Mouse (Mus musculus): ENCODE data around the gene Ezh1. TPM values are rescaled to one million over a fixed set of nuclear protein-coding genes. Genes with fewer than 3 reads are reported as not detected.

The Ezh1 gene
- polyA plus RNA-seq, 1 experiment from 2014 or later = 18.6 TPM

DNA sequence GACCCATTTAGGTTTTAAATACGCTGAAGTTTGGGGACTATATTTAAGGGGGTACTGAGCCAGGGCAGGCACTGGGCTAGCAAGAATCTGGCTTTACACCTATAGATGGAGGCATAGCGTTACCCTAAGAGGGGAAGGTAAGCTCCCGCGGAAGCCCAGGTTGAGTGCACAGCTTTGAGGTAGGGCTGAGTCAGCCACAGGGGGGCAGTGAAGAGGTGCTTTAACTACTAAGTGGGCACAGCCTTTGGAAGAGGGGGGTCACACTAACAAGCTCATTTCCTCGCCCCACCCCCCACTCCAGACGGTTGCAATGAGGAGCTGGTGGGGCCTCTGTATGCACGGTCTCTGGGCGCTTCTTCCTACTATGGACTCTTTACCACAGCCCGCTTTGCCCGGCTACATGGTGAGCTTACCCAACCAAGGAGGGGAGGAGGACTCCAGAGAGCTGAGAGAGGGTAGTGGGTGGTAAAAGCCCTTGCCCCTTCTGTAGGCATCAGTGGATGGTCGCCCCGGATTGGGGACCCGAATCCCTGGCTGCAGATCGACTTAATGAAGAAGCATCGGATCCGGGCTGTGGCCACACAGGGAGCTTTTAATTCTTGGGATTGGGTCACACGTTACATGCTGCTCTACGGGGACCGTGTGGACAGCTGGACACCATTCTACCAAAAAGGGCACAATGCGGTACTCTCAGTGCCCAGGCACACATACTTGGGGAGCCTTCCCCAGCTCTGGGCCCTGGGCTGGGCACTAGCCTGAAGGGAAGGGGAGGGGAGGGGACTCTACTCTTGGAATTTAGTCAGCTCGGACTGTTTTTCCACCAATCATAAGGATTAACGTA lies 49.1 kb downstream of the Ezh1 start:
- peak; percentile 71 for DNase-seq (ENCODE audit: low spot score)
- Histone ChIP-seq H3K27me3 (ENCODE audit: insufficient read depth, low read length) (no peaks in the 10 kb centered on the region), H3K27ac (no peak overlapping the region), H3K36me3 (ENCODE audit: insufficient read depth, low read length) (no peaks in the 10 kb centered on the region), H3K9ac (ENCODE audit: low read depth, low read length) (no peak overlapping the region), H3K4me3 (replicated peaks; ENCODE audit: low read depth, low read length) (peak overlapping the region; percentile 18; the same call in 1 of the 2 replicates), H3K4me2 (ENCODE audit: low read length) (peak overlapping the region; percentile 65), H3K9me3 (replicated peaks; ENCODE audit: low read length) (no peaks in the 10 kb centered on the region), H3K4me1 (replicated peaks; ENCODE audit: insufficient read depth, low read length) (peaks cover 19% of the 10 kb centered on the region)
- no peak for ATAC-seq (replicated peaks; ENCODE audit: low FRiP score, low read depth)
- 40% methylated on average over 22 of the region's 22 CpGs for WGBS
- TF ChIP-seq CTCF (IDR thresholded peaks at IDR 0.05; ENCODE audit: low read depth) = peak; percentile 70

DNA sequence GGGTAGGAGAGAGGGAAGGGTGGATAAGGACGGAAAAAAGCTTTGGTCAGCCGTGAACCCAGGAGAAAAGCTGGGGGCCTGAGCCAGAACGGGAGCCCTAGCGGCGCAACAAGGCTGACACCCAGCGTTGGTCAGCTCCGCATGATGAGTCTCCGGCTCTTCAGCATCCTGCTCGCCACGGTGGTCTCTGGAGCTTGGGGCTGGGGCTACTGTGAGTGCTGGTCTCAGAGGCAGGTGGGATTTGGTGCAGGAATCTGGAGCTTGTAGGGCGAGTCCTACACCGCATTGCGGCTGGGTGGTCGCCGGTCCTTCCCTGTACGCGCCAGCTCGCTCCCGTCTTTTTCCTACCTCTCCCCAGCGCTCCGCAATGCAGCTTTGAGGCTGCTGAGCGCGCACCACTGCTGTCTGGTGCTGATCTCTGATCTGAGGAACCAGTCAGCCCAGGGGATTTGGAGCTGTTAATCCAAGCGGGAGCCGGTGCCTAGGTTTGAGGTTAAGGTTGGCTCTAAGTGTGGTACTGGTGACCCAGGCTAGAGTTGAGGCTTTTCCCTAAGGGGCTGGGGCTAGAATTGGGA lies 50.1 kb downstream of the Ezh1 start:
- ATAC-seq (replicated peaks; ENCODE audit: low FRiP score, low read depth) (no peak), DNase-seq (ENCODE audit: low spot score) (peak; percentile 76)
- no peak overlapping the region for H3K9ac ChIP-seq (ENCODE audit: low read depth, low read length)
- H3K4me3 ChIP-seq (replicated peaks; ENCODE audit: low read depth, low read length) = peak overlapping the region; percentile 18
- no peaks in the 10 kb centered on the region for H3K27me3 ChIP-seq (ENCODE audit: insufficient read depth, low read length)
- H3K36me3 ChIP-seq (ENCODE audit: insufficient read depth, low read length) = no peaks in the 10 kb centered on the region
- TF ChIP-seq CTCF (IDR thresholded peaks at IDR 0.05; ENCODE audit: low read depth) = peak; percentile 55
- no peak overlapping the region for H3K27ac ChIP-seq
- H3K4me2 ChIP-seq (ENCODE audit: low read length) = peak overlapping the region; percentile 65
- peaks cover 20% of the 10 kb centered on the region for H3K4me1 ChIP-seq (replicated peaks; ENCODE audit: insufficient read depth, low read length)
- H3K9me3 ChIP-seq (replicated peaks; ENCODE audit: low read length) = no peaks in the 10 kb centered on the region
- WGBS = under 1% methylated on average over 25 of the region's 25 CpGs

DNA sequence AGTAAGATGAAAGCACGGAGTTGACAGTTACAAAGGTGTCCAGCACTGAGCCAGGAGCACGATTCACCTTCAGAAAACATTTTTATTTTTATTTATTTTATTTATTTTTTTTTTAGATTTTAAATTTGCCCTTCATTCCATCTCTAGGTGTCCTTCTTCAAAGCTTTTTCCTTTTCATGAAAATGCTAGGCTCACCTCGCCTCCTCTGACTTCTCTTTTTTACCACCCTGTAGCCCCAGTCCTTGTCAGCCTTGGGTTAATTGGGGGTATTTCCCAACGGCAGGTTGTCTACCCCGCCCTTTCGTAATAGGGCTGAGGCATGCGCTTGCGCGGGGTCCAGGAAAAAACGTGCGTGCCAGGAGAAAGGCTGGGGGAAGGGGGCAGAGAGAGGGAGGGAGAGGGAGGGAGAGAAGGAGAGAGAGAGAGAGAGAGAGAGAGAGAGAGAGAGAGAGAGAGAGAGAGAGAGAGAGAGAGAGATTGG lies 50.6 kb downstream of the Ezh1 start:
- Histone ChIP-seq H3K36me3 (ENCODE audit: insufficient read depth, low read length) (no peaks in the 10 kb centered on the region), H3K27ac (no peak overlapping the region), H3K27me3 (ENCODE audit: insufficient read depth, low read length) (no peaks in the 10 kb centered on the region), H3K4me1 (replicated peaks; ENCODE audit: insufficient read depth, low read length) (peaks cover 20% of the 10 kb centered on the region), H3K9ac (ENCODE audit: low read depth, low read length) (no peak overlapping the region), H3K9me3 (replicated peaks; ENCODE audit: low read length) (no peaks in the 10 kb centered on the region), H3K4me2 (ENCODE audit: low read length) (peak overlapping the region; percentile 65), H3K4me3 (replicated peaks; ENCODE audit: low read depth, low read length) (peak overlapping the region; percentile 18; the same call in 1 of the 2 replicates)
- no peak for DNase-seq (ENCODE audit: low spot score)
- TF ChIP-seq CTCF (IDR thresholded peaks at IDR 0.05; ENCODE audit: low read depth) = no peak
- WGBS = 8% methylated on average over 11 of the region's 11 CpGs
- ATAC-seq (replicated peaks; ENCODE audit: low FRiP score, low read depth) = no peak

DNA sequence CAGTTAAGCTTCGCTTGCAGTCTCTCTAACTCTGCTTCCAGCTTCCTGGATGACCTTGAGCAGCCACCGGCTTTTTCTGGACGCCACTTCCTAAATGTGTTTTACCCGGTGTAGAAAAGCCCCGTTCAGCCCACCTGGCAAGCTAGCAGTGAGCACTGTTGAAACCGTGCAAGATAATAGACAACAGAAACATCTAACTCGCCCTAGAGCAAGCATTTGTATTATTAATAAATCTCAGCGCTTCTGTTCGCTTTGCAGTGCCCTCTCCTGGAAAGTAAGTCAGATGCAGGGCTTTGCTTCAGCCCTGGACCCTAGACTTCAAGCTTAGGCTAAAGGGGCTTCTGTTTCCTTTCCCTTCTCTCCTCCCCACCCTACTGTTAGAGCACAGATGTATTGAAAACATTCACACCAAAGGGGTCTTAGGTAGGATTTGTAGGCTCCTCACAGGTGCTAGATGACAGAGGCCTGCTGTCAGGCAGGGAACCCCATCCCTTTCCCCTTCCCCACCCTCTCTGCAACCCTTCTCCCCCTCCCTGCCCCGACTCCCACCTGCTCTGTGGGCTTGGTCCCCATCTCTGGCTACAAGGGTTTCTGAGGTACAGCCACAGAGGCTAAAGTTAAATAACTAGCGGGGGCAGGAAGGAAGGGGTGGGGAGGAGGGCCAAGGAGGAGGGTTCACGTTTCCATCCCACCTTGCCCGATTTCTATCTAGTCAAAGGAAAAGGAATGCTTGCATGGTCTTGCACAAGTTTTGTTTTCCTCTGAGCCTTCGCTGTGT lies 51.2 kb downstream of the Ezh1 start, which contains the start of gene Ccr10:
Ccr10 (minus strand) TSS at position 593 of the 778 bp plus-strand sequence.
- H3K36me3 ChIP-seq (ENCODE audit: insufficient read depth, low read length) = no peaks in the 10 kb centered on the region
- TF ChIP-seq CTCF (IDR thresholded peaks at IDR 0.05; ENCODE audit: low read depth) = peak; percentile 67
- H3K4me3 ChIP-seq (replicated peaks; ENCODE audit: low read depth, low read length) = peak within 1 kb of the TSS; percentile 30
- peak; percentile 76 for DNase-seq (ENCODE audit: low spot score)
- H3K27me3 ChIP-seq (ENCODE audit: insufficient read depth, low read length) = no peaks in the 10 kb centered on the region
- peaks cover 24% of the 10 kb centered on the region for H3K4me1 ChIP-seq (replicated peaks; ENCODE audit: insufficient read depth, low read length)
- no peaks in the 10 kb centered on the region for H3K9me3 ChIP-seq (replicated peaks; ENCODE audit: low read length)
- peak within 1 kb of the TSS; percentile 38 for H3K9ac ChIP-seq (ENCODE audit: low read depth, low read length)
- H3K4me2 ChIP-seq (ENCODE audit: low read length) = peak within 1 kb of the TSS; percentile 65
- 15% methylated on average over 14 of the region's 14 CpGs for WGBS
- no peak for ATAC-seq (replicated peaks; ENCODE audit: low FRiP score, low read depth)
- H3K27ac ChIP-seq = peak within 1 kb of the TSS; percentile 67

DNA sequence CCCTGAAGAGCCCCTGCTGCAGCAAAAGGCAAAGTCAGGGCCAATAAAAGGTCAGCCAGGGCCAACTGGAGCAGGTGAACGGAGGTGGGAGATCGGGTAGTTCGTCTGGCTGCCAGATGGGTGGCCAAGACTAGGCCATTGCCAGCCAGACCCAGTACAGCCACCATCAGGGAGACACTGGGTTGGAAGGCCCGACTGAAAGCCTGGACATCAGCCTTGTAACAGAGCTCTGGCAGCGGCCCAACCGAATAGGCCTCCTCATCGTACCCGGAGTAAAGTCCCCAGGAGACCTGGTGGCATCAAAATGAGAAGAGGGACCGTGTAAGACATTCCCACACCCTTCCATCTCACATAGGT lies 51.9 kb downstream of the Ezh1 start:
- TF ChIP-seq CTCF (IDR thresholded peaks at IDR 0.05; ENCODE audit: low read depth) = no peak
- no peak for ATAC-seq (replicated peaks; ENCODE audit: low FRiP score, low read depth)
- H3K4me1 ChIP-seq (replicated peaks; ENCODE audit: insufficient read depth, low read length) = peaks cover 30% of the 10 kb centered on the region
- peak overlapping the region; percentile 38 for H3K9ac ChIP-seq (ENCODE audit: low read depth, low read length)
- no peaks in the 10 kb centered on the region for H3K36me3 ChIP-seq (ENCODE audit: insufficient read depth, low read length)
- H3K27ac ChIP-seq = peak overlapping the region; percentile 67; the same call in 1 of the 2 replicates
- WGBS = 30% methylated on average over 9 of the region's 9 CpGs
- DNase-seq (ENCODE audit: low spot score) = no peak
- peak overlapping the region; percentile 65 for H3K4me2 ChIP-seq (ENCODE audit: low read length)
- H3K27me3 ChIP-seq (ENCODE audit: insufficient read depth, low read length) = no peaks in the 10 kb centered on the region
- H3K4me3 ChIP-seq (replicated peaks; ENCODE audit: low read depth, low read length) = peak overlapping the region; percentile 30
- H3K9me3 ChIP-seq (replicated peaks; ENCODE audit: low read length) = no peaks in the 10 kb centered on the region

Measured in kidney, postnatal 0 days (tissue).